ENCODE assay signal across 23 mouse cellular contexts in genomic region chr3:27416786-27417185, GRCm38 (mm10). TPM values are rescaled to one million over a fixed set of nuclear protein-coding genes. Genes with fewer than 3 reads are reported as not detected.
DNase-seq lines count a peak whose midpoint lies in the region; ATAC-seq and TF ChIP-seq lines count a peak whose summit lies in the region.
"Had no signal": no experiment of that assay in that cellular context is flagged by ENCODE, and none has a peak within 500 bp of the region (broad histone marks: within the 10 kb centered on the region; RNA-seq: fewer than 3 reads in every experiment).

No protein-coding gene starts in this region.

- no peaks in the 10 kb centered on the region for H3K27me3 ChIP-seq in midbrain, embryonic 11.5 days (ENCODE audit: control insufficient read depth, insufficient read depth, low read length)
- no peaks in the 10 kb centered on the region for H3K27me3 ChIP-seq in midbrain, postnatal 0 days (ENCODE audit: insufficient read depth, low read length)
- H3K27me3 ChIP-seq: CH12.LX, Patski had no signal

- H3K4me3 ChIP-seq in midbrain, embryonic 11.5 days (ENCODE audit: low read depth, low read length) = no peak overlapping the region
- no peak overlapping the region for H3K4me3 ChIP-seq in midbrain, postnatal 0 days (ENCODE audit: low read depth, low read length)

- no peak overlapping the region for H3K9ac ChIP-seq in midbrain, embryonic 11.5 days (ENCODE audit: low read length)
- no peak overlapping the region for H3K9ac ChIP-seq in midbrain, postnatal 0 days (replicated peaks; ENCODE audit: low read length, poor library complexity, severe bottlenecking)

- no peaks in the 10 kb centered on the region for H3K4me1 ChIP-seq in midbrain, embryonic 11.5 days (ENCODE audit: control insufficient read depth, insufficient read depth, low read length)
- no peaks in the 10 kb centered on the region for H3K4me1 ChIP-seq in midbrain, postnatal 0 days (ENCODE audit: insufficient read depth, low read length)

- H3K27ac ChIP-seq in midbrain, embryonic 11.5 days (ENCODE audit: low read depth, low read length) = no peak overlapping the region
- H3K27ac ChIP-seq in midbrain, postnatal 0 days (ENCODE audit: low read depth, low read length) = no peak overlapping the region

- WGBS in midbrain, embryonic 11.5 days = 71% methylated on average over 10 of the region's 10 CpGs
- 47% methylated on average over 10 of the region's 10 CpGs for WGBS in midbrain, postnatal 0 days

- no peak for TF ChIP-seq CTCF in midbrain, postnatal 0 days (IDR thresholded peaks at IDR 0.05)

- no peaks in the 10 kb centered on the region; the same call in 1 of the 2 replicates for H3K36me3 ChIP-seq in midbrain, embryonic 11.5 days (ENCODE audit: control insufficient read depth, insufficient read depth, low read length)
- no peaks in the 10 kb centered on the region for H3K36me3 ChIP-seq in midbrain, postnatal 0 days (ENCODE audit: insufficient read depth, low read length)
- H3K36me3 ChIP-seq: G1E had no signal

- no peak for ATAC-seq in midbrain, embryonic 11.5 days (ENCODE audit: low FRiP score)
- no peak for ATAC-seq in midbrain, postnatal 0 days (ENCODE audit: low FRiP score)
- ATAC-seq: activated CD4-positive, CD25-positive, alpha-beta regulatory T cell, adult 4 months; CD4-positive, CD25-positive, alpha-beta regulatory T cell, adult 4 months; Patski had no signal

- DNase-seq in heart, adult 11 months = peak; percentile 67
- no peak for DNase-seq in heart, adult 9 months (ENCODE audit: low spot score in 2 of 2)
- DNase-seq in midbrain, embryonic 11.5 days (ENCODE audit: low spot score, missing footprints) = peak; percentile 70
- DNase-seq in midbrain, postnatal 0 days (ENCODE audit: low spot score) = no peak
- DNase-seq: adrenal gland, adult 2 months; adrenal gland, adult 8-10 months; adrenal gland, postnatal 10 days; adrenal gland, postnatal 14 days; adrenal gland, postnatal 25 days; adrenal gland, postnatal 36 days; B cell, adult 2 months; cerebellum, adult 11 months; cerebellum, adult 11-12 months; cerebellum, adult 18-20 months had no signal

- H3K4me2 ChIP-seq in midbrain, embryonic 11.5 days = no peak overlapping the region
- no peak overlapping the region for H3K4me2 ChIP-seq in midbrain, postnatal 0 days (ENCODE audit: low read depth, low read length, poor library complexity, severe bottlenecking)

- H3K9me3 ChIP-seq in midbrain, embryonic 11.5 days (ENCODE audit: control insufficient read depth, low read length) = no peaks in the 10 kb centered on the region
- H3K9me3 ChIP-seq in midbrain, postnatal 0 days (ENCODE audit: low read length) = no peaks in the 10 kb centered on the region
- H3K9me3 ChIP-seq: G1E had no signal

RNA-seq across cellular contexts. Expression of gene Ghsr, which starts 45.6 kb away (rescaled TPM):
- 0.34 and 0.63 TPM in 2 replicates for polyA plus RNA-seq in midbrain, embryonic 11.5 days (2014; fragmentation: Nextera tagmentation; extraction: Ambion mirVana)
- 2.5 and 2.8 TPM in 2 replicates for total RNA-seq in midbrain, postnatal 0 days (2014; rRNA removed)
- 0.59 and 0.65 TPM in 2 replicates for polyA plus RNA-seq in midbrain, postnatal 0 days (2015; fragmentation: Nextera tagmentation; extraction: Ambion mirVana)
- total RNA-seq: adrenal gland, adult 18-20 months; adrenal gland, adult 2 months; adrenal gland, postnatal 10 days; adrenal gland, postnatal 14 days; adrenal gland, postnatal 25 days; adrenal gland, postnatal 36 days; adrenal gland, postnatal 4 days; CH12.LX; MEL had no signal
- polyA plus RNA-seq: activated CD4-positive, CD25-positive, alpha-beta regulatory T cell, adult 4 months; adrenal gland, adult 2 months; C2C12; CD4-positive, CD25-positive, alpha-beta regulatory T cell, adult 4 months; G1E; Patski had no signal

Comparison
In these comparisons a context has a peak if more than half of its experiments do, and no peak if none do; other contexts are left out.
1. DNase-seq: peak in heart, adult 11 months (single experiment) and midbrain, embryonic 11.5 days (single experiment); none in heart, adult 9 months (0 of 2) and midbrain, postnatal 0 days (single experiment).